Mouse (Mus musculus) embryonic facial prominence, embryonic 10.5 days (tissue): ENCODE measurements around the gene H2-Oa. TPM values are rescaled to one million over a fixed set of nuclear protein-coding genes. Genes with fewer than 3 reads are reported as not detected.

ENCODE experiments used
- DNase-seq: peaks from one replicate; pipeline ENCODE4 v3.0.0-alpha.2; 2017; ENCODE audit warnings: low spot score
- H3K27ac ChIP-seq: fragments of 300-500 bp; sonication (generic); replicated peaks from 2 replicates; pipeline ENCODE4 v1.5.1; 2016; ENCODE audit warnings: mild to moderate bottlenecking
- H3K27me3 ChIP-seq: fragments of 300-500 bp; sonication (generic); replicated peaks from 2 replicates; pipeline ENCODE4 v1.6.1; 2016; ENCODE audit warnings: low read depth, mild to moderate bottlenecking; ENCODE audit not compliant: poor library complexity, severe bottlenecking
- H3K36me3 ChIP-seq: fragments of 300-500 bp; sonication (generic); replicated peaks from 2 replicates; pipeline ENCODE4 v1.6.1; 2016; ENCODE audit warnings: mild to moderate bottlenecking, moderate library complexity
- H3K4me1 ChIP-seq: fragments of 300-500 bp; sonication (generic); 2 replicates; pipeline ENCODE4 v1.6.1; 2016
- H3K4me3 ChIP-seq: fragments of 300-500 bp; sonication (generic); 2 replicates; pipeline ENCODE4 v1.5.1; 2016; ENCODE audit warnings: mild to moderate bottlenecking, moderate library complexity
- H3K9me3 ChIP-seq: fragments of 300-500 bp; sonication (generic); 2 replicates; pipeline ENCODE4 v1.6.1; 2016; ENCODE audit warnings: mild to moderate bottlenecking
- WGBS: fragments of 180-500 bp; shearing (Covaris S2); methylation state at CpG from one replicate; pipeline ENCODE4 v1.1.7; 2016; 5-methylcytosine and 5-hydroxymethylcytosine counted together
- polyA plus RNA-seq: library from polyadenylated mRNA; unstranded; fragments of >200 nt; fragmentation: Nextera tagmentation; extraction: Ambion mirVana; gene quantifications from 2 replicates; pipeline ENCODE4 v1.2.1, GENCODE M21; 2016

Gene H2-Oa
- polyA plus RNA-seq, 1 experiment from 2014 or later = 0.31 TPM

DNA sequence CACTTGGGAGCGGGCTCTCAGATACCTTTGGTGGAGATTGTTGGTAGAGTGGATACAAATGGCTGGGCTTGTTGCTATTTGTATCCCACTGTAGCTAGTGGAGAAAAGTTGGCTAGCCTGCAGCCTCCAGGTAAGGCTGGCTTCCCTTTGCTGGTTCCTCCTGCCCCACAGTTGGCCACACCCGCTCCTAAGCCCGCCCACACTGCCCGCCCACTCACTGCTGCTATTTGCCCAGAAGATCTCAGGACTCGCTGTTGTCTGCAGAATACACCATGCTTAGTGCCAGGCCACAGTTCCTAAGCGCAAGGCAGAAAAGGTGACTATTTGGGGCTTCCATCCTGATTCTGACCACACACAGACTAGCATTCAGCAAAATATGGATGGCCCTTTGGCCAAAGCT is 35.3 kb downstream of the H2-Oa start:
- Histone ChIP-seq H3K27me3 (peaks cover 24% of the 10 kb centered on the region), H3K4me1 (peaks cover 47% of the 10 kb centered on the region), H3K9me3 (no peaks in the 10 kb centered on the region), H3K27ac (no peak overlapping the region), H3K36me3 (peaks cover 13% of the 10 kb centered on the region; the same call in 1 of the 2 replicates), H3K4me3 (peak overlapping the region; percentile 31; the same call in 1 of the 2 replicates)
- peak; percentile 49 for DNase-seq
- WGBS = 19% methylated on average over 6 of the region's 6 CpGs

DNA sequence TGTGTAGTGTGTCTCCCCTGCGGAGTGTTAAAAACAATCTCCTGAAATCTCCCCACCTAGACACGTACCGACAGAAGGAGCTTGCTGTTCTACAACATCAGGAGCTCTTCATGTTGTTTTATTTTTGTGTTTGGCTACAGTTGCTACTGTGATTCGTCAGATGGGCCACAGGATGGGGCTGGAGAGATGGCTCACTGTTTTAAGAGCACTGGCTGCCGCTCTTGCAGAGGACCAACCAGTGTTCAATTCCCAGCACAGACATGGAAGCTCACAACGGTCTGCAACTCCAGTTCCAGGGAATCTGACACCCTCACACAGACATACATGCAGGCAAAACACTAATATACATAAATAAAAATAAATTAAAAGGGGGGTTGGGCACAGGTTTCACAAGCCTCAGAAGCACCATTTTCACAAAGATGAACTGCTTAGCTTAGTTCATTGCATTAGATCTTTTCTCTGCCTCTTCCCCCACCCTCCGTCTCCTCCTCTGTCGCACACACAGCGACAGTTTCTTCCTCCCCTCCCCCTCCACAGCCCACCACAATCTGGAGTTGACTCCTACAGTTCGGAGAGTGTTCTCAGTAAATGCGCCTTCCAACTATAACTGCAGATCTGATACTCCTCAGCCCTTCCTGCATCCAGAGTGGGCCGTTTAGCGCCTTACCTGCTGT is 36.3 kb downstream of the H2-Oa start:
- peaks cover 24% of the 10 kb centered on the region for H3K27me3 ChIP-seq
- 21% methylated on average over 13 of the region's 13 CpGs for WGBS
- H3K4me3 ChIP-seq = peak overlapping the region; percentile 35
- H3K36me3 ChIP-seq = peaks cover 13% of the 10 kb centered on the region; the same call in 1 of the 2 replicates
- 0 out of 2 replicates have a peak overlapping the region, but pooled peaks have one; percentile 6 for H3K27ac ChIP-seq
- peaks cover 43% of the 10 kb centered on the region for H3K4me1 ChIP-seq
- peak; percentile 17 for DNase-seq
- H3K9me3 ChIP-seq = no peaks in the 10 kb centered on the region

DNA sequence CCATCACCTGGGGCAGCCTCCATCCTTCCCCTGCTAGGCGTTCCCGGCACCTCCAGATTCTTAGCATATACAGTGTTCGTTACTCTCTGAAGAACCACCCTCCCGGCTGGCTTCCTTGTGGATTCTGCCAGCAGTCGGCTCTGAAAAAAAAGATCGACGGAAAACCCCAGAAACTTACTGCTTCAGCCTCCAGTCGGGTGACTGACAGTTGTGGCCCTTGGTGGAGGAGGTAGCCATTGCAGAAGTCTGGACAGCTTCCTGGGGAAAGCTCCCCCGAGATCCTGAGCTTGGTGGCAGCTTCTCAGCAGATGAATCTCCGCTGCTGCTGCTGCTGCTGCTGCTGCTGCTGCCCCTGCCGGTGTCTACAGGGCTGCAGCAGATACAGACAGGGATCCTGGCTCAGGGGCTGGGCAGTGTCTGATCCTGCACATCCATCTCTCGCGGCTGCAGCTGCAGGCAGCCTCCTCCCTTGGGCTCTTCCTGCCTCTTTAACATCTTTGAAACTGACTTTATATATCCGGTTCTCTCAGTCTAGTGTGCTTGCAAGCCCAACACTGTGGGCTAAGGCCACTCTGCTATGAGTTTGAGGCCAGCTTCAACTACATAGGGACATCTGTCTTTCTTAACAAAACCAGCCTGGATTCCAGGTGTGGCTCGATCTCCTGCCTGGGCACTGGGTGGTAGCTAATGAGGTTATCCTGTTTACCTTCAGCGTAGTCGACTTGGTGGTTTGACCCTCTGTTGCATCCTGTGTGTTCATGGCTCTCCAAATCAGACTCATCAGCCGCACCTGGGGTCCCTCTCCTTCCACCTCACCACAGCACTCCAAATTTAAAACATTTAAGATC is 37.0 kb downstream of the H2-Oa start:
- H3K36me3 ChIP-seq = peaks cover 13% of the 10 kb centered on the region; the same call in 1 of the 2 replicates
- no peak overlapping the region for H3K27ac ChIP-seq
- 23% methylated on average over 18 of the region's 18 CpGs for WGBS
- H3K9me3 ChIP-seq = no peaks in the 10 kb centered on the region
- peak overlapping the region; percentile 35 for H3K4me3 ChIP-seq
- peaks cover 24% of the 10 kb centered on the region for H3K27me3 ChIP-seq
- peak; percentile 41 for DNase-seq
- peaks cover 36% of the 10 kb centered on the region for H3K4me1 ChIP-seq

DNA sequence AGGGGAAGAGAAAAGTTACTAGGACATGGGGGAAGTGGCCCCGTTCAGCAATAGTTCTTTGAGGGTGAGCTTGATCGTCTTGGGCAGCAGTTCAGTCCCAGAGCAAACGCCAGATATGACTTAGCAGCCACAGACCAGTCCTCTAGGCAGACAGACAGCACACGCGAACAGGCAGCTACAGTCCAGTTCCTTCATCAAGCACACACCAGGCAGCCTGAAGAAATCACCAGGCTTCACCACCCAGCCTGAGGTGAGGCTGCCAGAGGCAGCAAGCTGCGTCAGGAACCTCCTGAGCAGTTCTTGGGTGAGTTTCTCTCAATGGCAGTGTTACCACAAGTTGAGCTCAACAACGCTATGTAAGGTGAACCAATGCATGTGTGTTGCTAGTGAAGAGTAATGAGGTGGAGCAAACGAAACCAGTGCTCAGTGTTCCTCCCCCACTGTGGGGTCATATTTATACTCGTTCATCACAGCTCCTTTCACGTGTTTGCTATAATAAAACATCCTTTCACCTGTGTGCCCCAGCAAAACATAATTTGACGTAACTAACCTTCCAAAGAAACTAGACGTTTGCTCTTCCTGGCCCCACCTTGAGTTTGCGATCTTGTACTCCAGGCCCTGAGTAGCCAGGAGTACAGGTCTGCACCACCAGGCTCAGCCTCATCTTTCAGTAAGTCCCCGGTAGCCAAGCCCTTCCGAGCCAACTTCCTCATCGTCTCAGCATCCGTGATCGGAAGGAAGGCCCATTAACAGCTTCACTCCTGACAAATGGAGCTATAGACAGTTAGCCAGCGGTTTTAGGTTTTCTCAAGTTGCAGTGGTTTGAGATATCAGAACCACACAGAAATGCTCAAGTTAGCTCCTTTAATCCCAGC is 38.2 kb downstream of the H2-Oa start:
- Histone ChIP-seq H3K9me3 (no peaks in the 10 kb centered on the region), H3K36me3 (peaks cover 13% of the 10 kb centered on the region; the same call in 1 of the 2 replicates), H3K27ac (no peak overlapping the region), H3K4me1 (peaks cover 33% of the 10 kb centered on the region), H3K4me3 (no peak overlapping the region), H3K27me3 (peaks cover 24% of the 10 kb centered on the region)
- WGBS = 87% methylated on average over 19 of the region's 19 CpGs
- DNase-seq = no peak

DNA sequence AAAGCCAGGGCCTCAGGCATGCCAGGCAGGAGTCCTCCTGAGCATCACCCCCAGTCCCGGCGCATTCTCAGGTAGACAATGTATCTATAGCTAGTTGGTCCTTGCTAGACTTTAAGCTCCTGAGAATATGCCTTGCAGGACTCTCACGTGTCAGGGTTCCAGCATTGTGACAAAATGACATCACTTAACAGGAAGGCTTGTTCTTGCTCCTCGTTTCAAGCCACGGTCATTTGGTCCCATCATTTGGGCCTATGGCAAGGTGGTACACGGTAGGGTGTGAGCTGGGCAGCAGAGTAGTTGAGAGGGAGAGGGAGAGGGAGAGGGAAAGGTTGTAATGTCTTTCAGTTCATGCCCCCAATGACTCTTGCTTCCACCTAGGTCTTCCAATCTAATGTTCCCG is 39.8 kb downstream of the H2-Oa start:
- Histone ChIP-seq H3K27me3 (peaks cover 36% of the 10 kb centered on the region), H3K4me1 (peaks cover 32% of the 10 kb centered on the region), H3K27ac (no peak overlapping the region), H3K36me3 (no peaks in the 10 kb centered on the region), H3K9me3 (no peaks in the 10 kb centered on the region), H3K4me3 (no peak overlapping the region)
- no peak for DNase-seq
- 73% methylated on average over 7 of the region's 7 CpGs for WGBS

DNA sequence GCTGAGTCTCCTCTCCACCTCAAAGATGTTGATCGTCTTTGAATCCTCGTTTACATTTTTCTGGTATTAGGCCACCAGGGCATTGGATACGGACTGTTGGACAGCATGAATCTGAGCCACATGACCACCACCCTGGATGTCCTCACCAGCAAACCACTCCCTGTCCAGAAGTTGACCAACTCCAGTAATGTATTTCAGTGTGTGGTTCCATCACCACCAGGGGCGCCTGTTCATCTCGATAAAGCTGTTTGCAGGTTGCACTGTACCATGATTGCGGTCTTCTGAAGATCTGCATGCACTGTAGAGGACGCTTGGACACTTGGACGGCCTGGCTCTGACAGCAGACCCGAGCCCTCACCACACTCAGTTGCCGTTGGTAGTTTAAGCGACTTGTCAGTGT is 41.1 kb downstream of the H2-Oa start:
- no peak for DNase-seq
- H3K4me1 ChIP-seq = peaks cover 18% of the 10 kb centered on the region
- H3K4me3 ChIP-seq = no peak overlapping the region
- H3K9me3 ChIP-seq = no peaks in the 10 kb centered on the region
- H3K27me3 ChIP-seq = peaks cover 38% of the 10 kb centered on the region
- H3K27ac ChIP-seq = no peak overlapping the region
- no peaks in the 10 kb centered on the region for H3K36me3 ChIP-seq
- 86% methylated on average over 11 of the region's 11 CpGs for WGBS

DNA sequence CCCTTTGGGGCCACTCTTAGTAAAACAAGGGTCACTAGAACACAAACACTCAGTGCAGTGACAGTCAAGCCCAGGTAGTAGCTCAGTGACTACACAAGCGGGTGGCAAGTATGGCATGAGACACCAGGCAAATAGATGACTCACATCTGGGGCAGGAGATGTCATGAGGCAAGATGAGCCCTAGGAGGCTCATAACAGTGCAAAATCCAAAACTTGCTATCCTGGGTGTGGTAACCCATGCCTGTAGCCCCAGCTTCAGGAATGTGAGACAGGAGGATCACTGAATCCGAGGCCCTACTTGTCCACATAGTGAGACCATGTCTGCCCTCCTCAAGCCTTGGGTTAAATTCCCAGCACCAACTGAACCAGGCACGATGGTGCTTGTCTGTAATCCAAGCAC is 42.3 kb downstream of the H2-Oa start:
- no peaks in the 10 kb centered on the region for H3K9me3 ChIP-seq
- WGBS = 89% methylated on average over 3 of the region's 3 CpGs
- H3K36me3 ChIP-seq = no peaks in the 10 kb centered on the region
- H3K27ac ChIP-seq = no peak overlapping the region
- no peak overlapping the region for H3K4me3 ChIP-seq
- peaks cover 39% of the 10 kb centered on the region for H3K27me3 ChIP-seq
- DNase-seq = no peak
- H3K4me1 ChIP-seq = peaks cover 16% of the 10 kb centered on the region

DNA sequence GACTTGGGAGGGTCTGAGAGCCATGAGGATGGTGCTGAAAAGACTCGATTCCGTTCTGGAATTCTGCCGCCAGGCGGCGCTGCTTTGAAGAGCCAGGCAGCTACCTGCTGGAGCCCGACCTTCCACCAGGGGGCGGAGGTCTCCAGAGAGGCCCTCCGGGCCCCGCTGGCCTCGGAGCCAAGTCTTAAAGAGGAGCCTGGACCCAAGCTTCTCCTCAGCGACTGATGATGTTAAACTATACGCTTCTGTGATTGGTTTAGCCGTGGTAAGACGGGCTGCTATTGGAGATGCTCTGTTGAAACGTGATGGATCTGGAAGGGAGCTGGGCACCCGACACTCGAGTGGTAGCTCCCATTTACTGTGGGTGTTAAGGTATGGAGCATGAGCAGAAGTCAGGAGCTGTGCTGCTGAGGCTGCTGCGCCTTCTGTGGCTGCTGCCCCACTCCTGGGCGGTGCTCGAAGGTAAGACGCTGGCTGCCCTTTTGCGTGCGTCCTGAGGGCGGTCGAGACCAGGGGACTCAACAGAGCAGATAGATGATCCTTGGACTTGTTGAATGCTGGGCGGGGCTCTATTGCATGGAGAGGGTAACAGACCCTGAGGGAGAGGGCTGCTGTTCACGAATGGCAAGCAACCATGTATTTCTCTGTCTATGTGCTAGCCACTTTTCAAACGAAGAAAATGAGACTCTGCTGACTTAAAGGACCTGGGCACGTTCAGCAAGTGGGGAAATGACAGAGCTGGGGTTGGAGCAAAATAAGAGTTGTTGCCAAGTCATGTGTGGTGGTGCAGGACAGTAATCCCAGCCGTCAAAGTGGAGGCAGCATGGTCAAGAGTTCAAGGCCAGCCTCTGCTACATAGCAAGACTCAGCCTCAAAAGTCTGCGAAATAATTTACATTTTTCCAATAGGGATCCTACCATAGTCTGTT is 43.4 kb downstream of the H2-Oa start:
- DNase-seq = peak; percentile 98
- peak overlapping the region; percentile 54 for H3K4me3 ChIP-seq
- peaks cover 48% of the 10 kb centered on the region for H3K27me3 ChIP-seq
- H3K27ac ChIP-seq = peak overlapping the region; percentile 7; the same call in 1 of the 2 replicates
- WGBS = 8% methylated on average over 31 of the region's 31 CpGs
- peaks cover 24% of the 10 kb centered on the region for H3K4me1 ChIP-seq
- no peaks in the 10 kb centered on the region for H3K9me3 ChIP-seq
- H3K36me3 ChIP-seq = no peaks in the 10 kb centered on the region

DNA sequence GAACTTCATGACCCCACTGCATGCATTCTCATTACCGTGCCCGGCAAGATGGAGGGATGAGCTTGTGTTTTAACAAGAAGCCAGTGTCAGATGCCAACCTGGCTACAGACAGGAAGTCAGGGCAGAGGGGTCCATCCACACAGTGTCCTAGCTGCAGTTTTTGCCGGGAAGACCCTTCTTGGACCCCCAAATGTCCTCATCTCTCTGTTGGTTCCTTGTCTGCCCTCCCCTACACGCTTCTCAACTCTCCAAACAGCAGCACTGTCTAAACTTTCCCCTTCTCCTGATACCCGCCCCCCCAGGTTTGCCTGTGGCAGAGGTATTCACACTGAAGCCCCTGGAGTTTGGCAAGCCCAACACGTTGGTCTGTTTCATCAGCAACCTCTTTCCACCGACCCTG is 45.5 kb downstream of the H2-Oa start:
- peaks cover 32% of the 10 kb centered on the region for H3K4me1 ChIP-seq
- no peaks in the 10 kb centered on the region for H3K36me3 ChIP-seq
- H3K27ac ChIP-seq = no peak overlapping the region
- no peak overlapping the region for H3K4me3 ChIP-seq
- peaks cover 58% of the 10 kb centered on the region for H3K27me3 ChIP-seq
- DNase-seq = no peak
- H3K9me3 ChIP-seq = no peaks in the 10 kb centered on the region
- 77% methylated on average over 7 of the region's 7 CpGs for WGBS

DNA sequence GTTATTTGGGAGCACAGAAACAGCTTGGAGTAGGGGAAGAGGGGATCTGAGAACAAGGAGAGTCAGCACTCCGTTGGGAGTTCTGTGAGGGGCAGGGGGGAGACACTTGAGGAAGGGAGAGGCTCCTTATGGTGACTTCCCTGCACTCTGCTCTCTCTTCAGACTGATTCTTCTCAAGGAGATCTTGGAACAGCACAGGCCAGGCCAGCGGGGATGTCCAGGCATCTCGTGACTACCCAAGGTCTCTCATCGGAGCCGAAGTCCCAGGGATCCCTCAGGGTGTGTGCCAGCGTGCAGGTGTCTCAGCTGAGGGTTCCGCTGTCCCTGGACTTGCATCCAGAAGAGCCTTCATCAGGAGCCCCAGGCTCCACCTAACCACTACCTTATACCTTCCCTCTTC is 46.5 kb downstream of the H2-Oa start:
- H3K4me1 ChIP-seq = peaks cover 42% of the 10 kb centered on the region
- H3K27ac ChIP-seq = no peak overlapping the region
- H3K9me3 ChIP-seq = no peaks in the 10 kb centered on the region
- peak overlapping the region; percentile 55; the same call in 1 of the 2 replicates for H3K4me3 ChIP-seq
- DNase-seq = no peak
- WGBS = 76% methylated on average over 7 of the region's 7 CpGs
- peaks cover 58% of the 10 kb centered on the region for H3K27me3 ChIP-seq
- no peaks in the 10 kb centered on the region for H3K36me3 ChIP-seq

DNA sequence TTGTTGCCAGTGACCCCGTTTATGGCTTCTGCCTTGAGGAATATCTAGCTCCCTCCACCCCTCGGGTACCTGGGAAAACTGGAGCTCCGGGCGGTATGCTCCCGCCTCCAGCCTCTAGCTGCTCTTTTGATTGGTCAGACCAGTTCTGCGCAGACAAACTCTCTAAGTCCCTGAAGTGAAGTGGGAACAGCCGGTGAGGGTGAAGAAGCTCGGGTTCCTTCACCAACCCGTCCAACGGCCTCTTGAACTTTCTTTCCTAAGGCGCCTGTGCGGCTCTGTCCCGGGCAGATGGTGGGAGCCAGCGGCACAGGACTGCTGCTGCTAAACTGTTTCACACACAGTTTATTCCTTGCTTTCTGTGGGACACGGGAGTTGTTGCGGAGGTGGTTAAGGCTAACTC is 47.3 kb downstream of the H2-Oa start:
- H3K27me3 ChIP-seq = peaks cover 58% of the 10 kb centered on the region
- peak; percentile 71 for DNase-seq
- no peaks in the 10 kb centered on the region for H3K36me3 ChIP-seq
- H3K4me1 ChIP-seq = peaks cover 42% of the 10 kb centered on the region
- 1% methylated on average over 16 of the region's 16 CpGs for WGBS
- H3K27ac ChIP-seq = no peak overlapping the region
- H3K4me3 ChIP-seq = peak overlapping the region; percentile 55
- no peaks in the 10 kb centered on the region for H3K9me3 ChIP-seq
